Mouse (Mus musculus): ENCODE results near the gene Cotl1. TPM values are rescaled to one million over a fixed set of nuclear protein-coding genes. Genes with fewer than 3 reads are reported as not detected.

Cotl1 gene
- polyA plus RNA-seq, 1 experiment from 2014 or later: 28.7 TPM

- peak overlapping the region; percentile 30 for H3K27ac ChIP-seq
- H3K4me2 ChIP-seq: peak overlapping the region; percentile 85
- no peaks in the 10 kb centered on the region for H3K9me3 ChIP-seq (replicated peaks)
- peak overlapping the region; percentile 69 for H3K4me3 ChIP-seq (replicated peaks)
- peaks cover 60% of the 10 kb centered on the region for H3K4me1 ChIP-seq (replicated peaks)
- 57% methylated on average over 4 of the region's 4 CpGs for WGBS (ENCODE audit: insufficient replicate concordance)
- ATAC-seq (ENCODE audit: low read depth) (no peak), DNase-seq (no peak)
- peak overlapping the region; percentile 74 for H3K9ac ChIP-seq
- 0 out of 2 replicates have a peak, but pooled peaks cover 6% of the 10 kb centered on the region for H3K36me3 ChIP-seq
- H3K27me3 ChIP-seq: peaks cover 31% of the 10 kb centered on the region
Measured at GRCm38 (mm10) chr8:119838983-119839340, 1.4 kb downstream of the Cotl1 start.

- Histone ChIP-seq H3K27ac (peak overlapping the region; percentile 30), H3K36me3 (0 out of 2 replicates have a peak, but pooled peaks cover 6% of the 10 kb centered on the region), H3K27me3 (peaks cover 31% of the 10 kb centered on the region), H3K4me2 (peak overlapping the region; percentile 85), H3K9ac (peak overlapping the region; percentile 74), H3K4me3 (replicated peaks) (peak overlapping the region; percentile 69), H3K9me3 (replicated peaks) (no peaks in the 10 kb centered on the region), H3K4me1 (replicated peaks) (peaks cover 65% of the 10 kb centered on the region)
- no peak for ATAC-seq (ENCODE audit: low read depth)
- DNase-seq: no peak
- 30% methylated on average over 19 of the region's 19 CpGs for WGBS (ENCODE audit: insufficient replicate concordance)
Measured at GRCm38 (mm10) chr8:119838100-119838982, 2.0 kb downstream of the Cotl1 start.

- no peaks in the 10 kb centered on the region for H3K9me3 ChIP-seq (replicated peaks)
- H3K27me3 ChIP-seq: peaks cover 31% of the 10 kb centered on the region
- peak overlapping the region; percentile 85 for H3K4me2 ChIP-seq
- ATAC-seq (ENCODE audit: low read depth) (no peak), DNase-seq (no peak)
- 13% methylated on average over 10 of the region's 10 CpGs for WGBS (ENCODE audit: insufficient replicate concordance)
- H3K4me1 ChIP-seq (replicated peaks): peaks cover 73% of the 10 kb centered on the region
- peak overlapping the region; percentile 39; the same call in 1 of the 2 replicates for H3K27ac ChIP-seq
- 0 out of 2 replicates have a peak, but pooled peaks cover 6% of the 10 kb centered on the region for H3K36me3 ChIP-seq
- H3K9ac ChIP-seq: peak overlapping the region; percentile 41
- peak overlapping the region; percentile 69 for H3K4me3 ChIP-seq (replicated peaks)
Measured at GRCm38 (mm10) chr8:119837553-119838071, 2.7 kb downstream of the Cotl1 start.

- Histone ChIP-seq H3K9me3 (replicated peaks) (no peaks in the 10 kb centered on the region), H3K9ac (no peak overlapping the region), H3K27me3 (peaks cover 31% of the 10 kb centered on the region), H3K36me3 (0 out of 2 replicates have a peak, but pooled peaks cover 6% of the 10 kb centered on the region), H3K4me2 (no peak overlapping the region; the same call in 1 of the 2 replicates), H3K4me1 (replicated peaks) (peaks cover 78% of the 10 kb centered on the region), H3K27ac (no peak overlapping the region), H3K4me3 (replicated peaks) (no peak overlapping the region)
- WGBS (ENCODE audit: insufficient replicate concordance): 68% methylated on average over 4 of the region's 4 CpGs
- DNase-seq (no peak), ATAC-seq (ENCODE audit: low read depth) (no peak)
Measured at GRCm38 (mm10) chr8:119836831-119837230, 3.5 kb downstream of the Cotl1 start.

- Histone ChIP-seq H3K36me3 (0 out of 2 replicates have a peak, but pooled peaks cover 6% of the 10 kb centered on the region), H3K4me1 (replicated peaks) (peaks cover 81% of the 10 kb centered on the region), H3K4me2 (no peak overlapping the region), H3K4me3 (replicated peaks) (no peak overlapping the region), H3K9ac (no peak overlapping the region), H3K27me3 (peaks cover 31% of the 10 kb centered on the region), H3K9me3 (replicated peaks) (no peaks in the 10 kb centered on the region), H3K27ac (no peak overlapping the region)
- DNase-seq: no peak
- ATAC-seq (ENCODE audit: low read depth): no peak
- WGBS (ENCODE audit: insufficient replicate concordance): 56% methylated on average over 5 of the region's 5 CpGs
Measured at GRCm38 (mm10) chr8:119835270-119835669, 5.1 kb downstream of the Cotl1 start.

GRCm38 (mm10) chr8:119834676-119835075 is 5.7 kb downstream of the Cotl1 start:
- Histone ChIP-seq H3K27ac (no peak overlapping the region), H3K4me2 (no peak overlapping the region), H3K36me3 (0 out of 2 replicates have a peak, but pooled peaks cover 6% of the 10 kb centered on the region)

GRCm38 (mm10) chr8:119832931-119833330 is 7.4 kb downstream of the Cotl1 start:
- WGBS (ENCODE audit: insufficient replicate concordance): 19% methylated on average over 5 of the region's 5 CpGs
- DNase-seq (no peak), ATAC-seq (ENCODE audit: low read depth) (no peak)
- Histone ChIP-seq H3K36me3 (0 out of 2 replicates have a peak, but pooled peaks cover 6% of the 10 kb centered on the region), H3K9me3 (replicated peaks) (no peaks in the 10 kb centered on the region), H3K9ac (no peak overlapping the region), H3K4me2 (no peak overlapping the region), H3K4me3 (replicated peaks) (no peak overlapping the region), H3K27me3 (peaks cover 9% of the 10 kb centered on the region), H3K4me1 (replicated peaks) (peaks cover 81% of the 10 kb centered on the region), H3K27ac (peak overlapping the region; percentile 66)

More at GRCm38 (mm10) chr8:119834676-119835075, 5.7 kb downstream of the Cotl1 start:
- 70% methylated on average over 6 of the region's 6 CpGs for WGBS (ENCODE audit: insufficient replicate concordance)
- H3K9me3 ChIP-seq (replicated peaks): no peaks in the 10 kb centered on the region
- peaks cover 27% of the 10 kb centered on the region for H3K27me3 ChIP-seq
- DNase-seq (no peak), ATAC-seq (ENCODE audit: low read depth) (no peak)
- peaks cover 81% of the 10 kb centered on the region for H3K4me1 ChIP-seq (replicated peaks)
- no peak overlapping the region for H3K9ac ChIP-seq
- no peak overlapping the region for H3K4me3 ChIP-seq (replicated peaks)

- peak overlapping the region; percentile 33 for H3K4me2 ChIP-seq
- WGBS (ENCODE audit: insufficient replicate concordance): 67% methylated on average over 7 of the region's 7 CpGs
- H3K4me3 ChIP-seq (replicated peaks): no peak overlapping the region
- peak overlapping the region; percentile 66 for H3K27ac ChIP-seq
- no peaks in the 10 kb centered on the region for H3K9me3 ChIP-seq (replicated peaks)
- peak overlapping the region; percentile 9; the same call in 1 of the 2 replicates for H3K9ac ChIP-seq
- ATAC-seq (ENCODE audit: low read depth): peak; percentile 1; the same call in 1 of the 2 replicates
- peaks cover 81% of the 10 kb centered on the region for H3K4me1 ChIP-seq (replicated peaks)
- DNase-seq: no peak
- peaks cover 5% of the 10 kb centered on the region; the same call in 1 of the 2 replicates for H3K27me3 ChIP-seq
- H3K36me3 ChIP-seq: 0 out of 2 replicates have a peak, but pooled peaks cover 6% of the 10 kb centered on the region
Measured at GRCm38 (mm10) chr8:119832101-119832617, 8.2 kb downstream of the Cotl1 start.

GRCm38 (mm10) chr8:119831336-119831995 is 8.9 kb downstream of the Cotl1 start:
- Histone ChIP-seq H3K4me2 (peak overlapping the region; percentile 33), H3K9me3 (replicated peaks) (no peaks in the 10 kb centered on the region), H3K27ac (peak overlapping the region; percentile 66; the same call in 1 of the 2 replicates), H3K4me3 (replicated peaks) (no peak overlapping the region), H3K4me1 (replicated peaks) (peaks cover 81% of the 10 kb centered on the region), H3K9ac (no peak overlapping the region), H3K27me3 (0 out of 2 replicates have a peak, but pooled peaks cover under 1% of the 10 kb centered on the region), H3K36me3 (0 out of 2 replicates have a peak, but pooled peaks cover under 1% of the 10 kb centered on the region)
- 34% methylated on average over 20 of the region's 20 CpGs for WGBS (ENCODE audit: insufficient replicate concordance)
- DNase-seq: no peak
- ATAC-seq (ENCODE audit: low read depth): peak; percentile 38

GRCm38 (mm10) chr8:119830589-119830988 is 9.8 kb downstream of the Cotl1 start:
- H3K27me3 ChIP-seq: no peaks in the 10 kb centered on the region
- H3K4me3 ChIP-seq (replicated peaks): no peak overlapping the region
- ATAC-seq (ENCODE audit: low read depth) (no peak), DNase-seq (no peak)
- WGBS (ENCODE audit: insufficient replicate concordance): 41% methylated on average over 7 of the region's 7 CpGs
- H3K4me2 ChIP-seq: no peak overlapping the region
- H3K27ac ChIP-seq: no peak overlapping the region
- H3K9me3 ChIP-seq (replicated peaks): no peaks in the 10 kb centered on the region
- peaks cover 89% of the 10 kb centered on the region for H3K4me1 ChIP-seq (replicated peaks)
- no peaks in the 10 kb centered on the region for H3K36me3 ChIP-seq
- no peak overlapping the region for H3K9ac ChIP-seq
